Mouse (Mus musculus) urinary bladder, postnatal 4 days (tissue): ENCODE data around the gene Yars.

Experiments
- DNase-seq, 2 experiments: peaks; one replicate each; pipeline ENCODE4 v3.0.0; 2021 to 2022; ENCODE audit warnings: low spot score in 2 of 2

Yars gene

DNA sequence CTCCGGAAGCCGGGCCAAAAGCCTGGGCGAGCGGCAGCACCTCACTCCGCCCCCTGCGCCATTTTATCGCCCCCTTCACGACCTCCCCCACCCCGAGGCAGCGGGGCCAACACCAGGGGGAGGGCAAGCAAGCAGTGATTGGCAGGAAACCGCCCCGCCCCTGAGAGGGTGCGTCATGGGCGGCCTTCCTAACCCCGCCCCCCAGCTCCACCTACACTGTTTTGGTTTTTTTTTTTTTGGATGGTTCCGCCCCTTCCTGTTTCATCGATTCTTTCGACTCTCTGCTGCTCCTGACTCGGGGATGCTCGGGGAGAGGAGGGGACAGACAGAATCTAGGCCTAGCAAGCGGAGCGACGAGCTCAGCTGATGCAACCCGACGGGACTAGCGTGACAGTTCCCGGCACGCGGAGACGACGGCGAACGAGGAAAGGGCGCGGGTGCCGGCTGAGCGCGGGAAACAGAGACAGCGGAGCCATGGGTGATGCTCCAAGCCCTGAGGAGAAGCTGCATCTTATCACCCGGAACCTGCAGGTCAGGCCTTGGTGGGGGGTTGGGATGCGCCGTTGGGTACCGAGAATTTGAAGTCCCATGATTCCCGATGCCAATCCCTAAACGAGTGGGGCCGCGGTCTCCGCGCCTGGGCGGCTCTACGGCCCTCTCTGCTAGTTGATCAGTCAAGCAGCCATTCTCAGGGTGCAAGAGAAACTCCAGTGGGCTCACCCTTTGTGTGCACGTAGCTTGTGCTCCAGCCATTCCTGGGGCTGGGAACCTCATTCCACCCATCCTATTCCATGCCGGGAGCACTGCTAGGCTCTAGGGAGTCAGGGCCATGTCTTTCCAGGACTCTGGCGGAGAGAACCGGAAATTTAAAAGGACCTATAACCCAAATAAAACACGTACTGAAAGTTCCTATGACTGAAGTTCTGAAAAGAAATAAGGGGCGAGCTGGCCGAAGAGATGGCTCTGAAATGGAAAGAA is at the start of gene Yars, which contains the start of gene S100pbp:
Gene Yars (plus strand): TSS at position 219 of the 978 bp plus-strand sequence.
Gene S100pbp (minus strand): TSS at position 186 of the 978 bp plus-strand sequence.
- peak; percentile 97 to 98 for DNase-seq

GRCm38 (mm10) chr4:129140808-129141207 is 48.8 kb upstream of the Yars start:
- no peak for DNase-seq

DNA sequence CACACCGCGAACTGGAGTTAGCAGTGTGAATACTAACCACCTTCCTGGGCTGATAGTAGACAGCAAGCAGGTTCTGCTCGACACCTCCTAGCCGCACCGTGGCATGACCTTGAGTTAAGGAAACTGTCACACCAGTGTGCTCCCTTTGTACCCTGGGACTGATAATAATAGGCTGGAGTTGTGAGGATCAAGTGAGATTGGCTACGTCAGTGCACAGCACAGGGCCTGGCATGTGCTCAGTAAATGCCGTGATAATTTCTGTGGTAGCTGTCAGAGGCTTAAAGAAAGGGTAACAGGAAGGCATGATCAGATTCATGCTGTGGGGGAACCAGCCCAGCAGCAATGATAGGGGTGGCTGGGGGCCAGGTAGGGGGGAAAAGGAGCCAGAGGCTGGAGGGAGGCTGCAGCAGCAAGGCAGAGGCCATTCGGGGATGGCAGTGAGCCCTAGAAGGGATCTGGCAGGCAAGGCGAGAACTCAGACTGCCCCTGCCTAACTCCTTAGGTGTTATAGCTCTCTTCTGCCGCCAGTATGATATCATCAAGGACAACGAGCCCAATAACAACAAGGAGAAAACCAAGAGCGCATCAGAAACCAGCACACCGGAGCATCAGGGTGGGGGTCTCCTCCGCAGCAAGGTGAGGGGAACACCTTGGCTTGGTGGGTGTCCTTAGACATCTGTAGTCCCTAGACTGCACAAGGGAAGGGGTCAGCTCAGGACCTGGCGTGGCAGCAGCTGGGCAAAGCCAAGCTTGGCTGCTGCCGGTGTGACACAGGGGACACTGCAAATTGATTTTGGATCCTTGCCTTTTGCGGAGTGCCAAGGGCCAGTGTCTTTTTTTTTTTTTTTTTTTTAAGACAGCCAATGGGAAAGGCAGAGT is 47.8 kb upstream of the Yars start:
- DNase-seq, result no peak

- DNase-seq, result no peak
These were observed 47.0 kb upstream of the Yars start for GRCm38 (mm10) chr4:129142439-129143045.

DNA sequence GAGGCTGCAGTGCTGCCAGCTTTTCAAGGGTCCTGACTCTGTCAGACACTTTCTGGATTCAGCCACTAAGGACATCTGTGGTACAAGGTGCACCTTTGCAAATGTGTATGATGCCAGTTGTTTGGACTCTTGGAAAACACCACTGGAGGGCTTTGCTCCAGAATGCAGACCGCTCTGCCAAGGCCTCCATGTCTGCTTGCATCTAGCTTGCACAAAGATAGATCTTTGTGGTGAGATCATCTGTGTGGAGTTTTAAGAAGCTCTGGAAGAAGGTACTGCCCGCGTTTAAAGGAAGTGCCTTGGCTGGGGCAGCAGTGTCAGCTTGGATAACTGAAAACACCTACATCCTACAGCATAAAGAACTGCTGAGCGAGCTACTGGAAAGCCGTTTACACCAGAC is 46.1 kb upstream of the Yars start:
- DNase-seq, result no peak

GRCm38 (mm10) chr4:129144401-129145367 is 44.9 kb upstream of the Yars start:
- DNase-seq, result no peak

DNA sequence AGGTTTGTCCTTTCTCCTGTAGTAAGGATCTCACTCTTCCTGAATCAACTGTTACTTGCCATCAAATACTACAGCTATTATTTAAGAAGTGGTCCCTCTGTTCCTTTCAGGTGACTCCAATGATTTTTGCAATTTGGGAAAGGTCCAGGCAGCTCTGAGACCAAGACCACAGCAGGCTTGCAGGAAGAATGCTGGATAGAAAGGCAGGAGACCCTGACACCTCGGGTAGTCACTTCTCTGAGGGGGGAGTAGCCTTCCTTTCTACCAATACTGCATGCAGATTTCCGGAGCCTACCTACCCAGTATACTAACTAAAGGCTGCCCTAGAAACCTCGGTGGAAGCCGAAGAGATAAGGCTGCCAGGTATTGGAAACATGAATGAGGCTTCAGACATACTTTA is 44.1 kb upstream of the Yars start:
- DNase-seq, result no peak

- no peak for DNase-seq
These were observed 43.6 kb upstream of the Yars start for GRCm38 (mm10) chr4:129145943-129146342.

DNA sequence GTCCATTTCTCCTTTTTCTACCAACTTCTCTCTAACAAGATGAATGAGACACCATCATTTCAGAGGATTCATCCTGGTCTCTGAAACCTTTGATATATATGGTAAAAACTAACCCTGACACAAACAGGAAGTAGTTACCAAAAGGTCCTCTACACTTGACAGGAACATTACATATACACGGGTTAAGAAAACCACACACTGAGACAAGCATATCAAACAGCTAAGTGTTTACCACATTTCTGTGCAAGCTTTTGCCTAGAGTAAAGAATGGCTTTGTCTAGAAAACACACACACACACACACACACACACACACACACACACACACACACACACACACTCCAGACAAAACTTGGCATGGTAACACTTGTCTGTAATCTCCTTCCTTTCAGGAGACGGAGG is 43.2 kb upstream of the Yars start:
- DNase-seq, result no peak

GRCm38 (mm10) chr4:129147552-129148103 is 41.9 kb upstream of the Yars start:
- no peak for DNase-seq

- DNase-seq, result no peak
These were observed 40.2 kb upstream of the Yars start for GRCm38 (mm10) chr4:129149321-129149720.

- no peak for DNase-seq
These were observed 38.2 kb upstream of the Yars start for GRCm38 (mm10) chr4:129151276-129151811.

DNA sequence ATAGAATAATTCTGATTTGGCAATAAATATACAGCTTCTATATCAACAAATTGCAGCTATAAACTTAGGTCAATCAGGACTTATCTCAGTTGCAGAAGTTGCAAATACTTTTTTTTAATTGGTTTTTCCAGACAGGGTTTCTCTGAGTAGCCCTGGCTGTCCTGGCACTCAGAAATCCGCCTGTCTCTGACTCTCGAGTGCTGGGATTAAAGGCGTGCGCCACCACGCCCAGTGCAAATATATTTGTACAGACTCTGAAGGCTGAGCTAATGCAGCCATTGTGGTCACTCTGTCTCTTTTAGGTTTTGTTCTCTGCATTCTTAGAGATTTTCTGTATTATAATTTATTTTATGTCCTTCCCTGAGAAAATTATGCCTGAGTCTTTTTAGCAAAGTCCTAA is 32.0 kb upstream of the Yars start:
- no peak for DNase-seq

- DNase-seq, result no peak
These were observed 31.0 kb upstream of the Yars start for GRCm38 (mm10) chr4:129158549-129158948.

DNA sequence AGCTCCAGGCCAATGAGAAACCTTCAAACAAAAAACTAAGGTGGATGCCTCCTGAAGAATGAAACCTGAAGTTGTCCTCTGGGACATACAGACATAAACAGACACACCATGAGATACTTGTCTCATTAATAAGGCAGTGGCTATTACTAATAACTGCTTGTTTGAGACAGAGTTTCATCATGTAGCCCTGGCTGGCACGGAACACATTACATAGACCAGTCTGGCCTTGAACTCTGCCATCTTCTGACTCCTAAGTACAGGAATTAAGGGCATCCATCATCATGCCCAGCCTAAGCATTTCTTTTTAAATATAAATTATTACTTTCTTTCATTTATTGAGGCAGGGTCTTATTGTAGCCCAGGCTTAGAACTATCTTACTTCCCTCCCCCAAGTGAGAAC is 28.5 kb upstream of the Yars start:
- DNase-seq, result no peak

- DNase-seq, result no peak
These were observed 27.8 kb upstream of the Yars start for GRCm38 (mm10) chr4:129161581-129162255.

DNA sequence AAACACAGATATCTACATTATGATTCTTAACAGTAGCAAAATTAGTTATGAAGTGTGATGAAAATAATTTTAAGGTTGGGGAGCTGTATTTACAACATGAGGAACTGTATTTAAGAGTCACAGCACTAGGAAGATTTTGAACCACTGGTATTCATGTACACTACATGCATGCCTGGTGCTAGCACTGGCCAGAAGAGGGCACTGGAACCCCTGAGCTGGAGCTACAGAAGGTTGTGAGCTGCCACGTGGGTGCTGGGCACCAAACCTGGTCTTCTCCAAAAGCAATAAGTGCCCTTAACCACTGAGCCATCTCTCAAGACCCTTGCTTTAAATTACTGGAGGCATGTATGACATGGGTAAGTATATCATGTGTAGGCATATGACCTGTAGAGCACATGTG is 17.0 kb upstream of the Yars start:
- no peak for DNase-seq

DNA sequence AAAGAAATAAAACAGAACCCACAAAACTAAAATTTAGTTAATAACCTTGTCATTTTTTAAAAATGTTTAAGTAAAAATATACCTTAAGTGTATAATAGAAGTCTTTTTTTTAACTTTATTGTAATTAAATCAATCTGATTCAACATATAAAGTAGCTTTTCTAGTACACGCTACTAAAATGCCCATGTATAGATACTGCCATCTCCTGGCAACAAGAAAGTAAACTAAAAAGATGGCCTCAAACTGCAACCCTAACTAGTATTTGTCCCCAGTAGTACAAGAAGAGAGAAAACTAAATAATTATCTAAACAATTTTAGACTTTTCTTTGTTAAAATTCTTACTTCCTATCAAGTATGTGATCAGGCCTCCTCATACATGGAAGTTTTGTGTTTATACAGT is 10.0 kb upstream of the Yars start:
- no peak for DNase-seq

DNA sequence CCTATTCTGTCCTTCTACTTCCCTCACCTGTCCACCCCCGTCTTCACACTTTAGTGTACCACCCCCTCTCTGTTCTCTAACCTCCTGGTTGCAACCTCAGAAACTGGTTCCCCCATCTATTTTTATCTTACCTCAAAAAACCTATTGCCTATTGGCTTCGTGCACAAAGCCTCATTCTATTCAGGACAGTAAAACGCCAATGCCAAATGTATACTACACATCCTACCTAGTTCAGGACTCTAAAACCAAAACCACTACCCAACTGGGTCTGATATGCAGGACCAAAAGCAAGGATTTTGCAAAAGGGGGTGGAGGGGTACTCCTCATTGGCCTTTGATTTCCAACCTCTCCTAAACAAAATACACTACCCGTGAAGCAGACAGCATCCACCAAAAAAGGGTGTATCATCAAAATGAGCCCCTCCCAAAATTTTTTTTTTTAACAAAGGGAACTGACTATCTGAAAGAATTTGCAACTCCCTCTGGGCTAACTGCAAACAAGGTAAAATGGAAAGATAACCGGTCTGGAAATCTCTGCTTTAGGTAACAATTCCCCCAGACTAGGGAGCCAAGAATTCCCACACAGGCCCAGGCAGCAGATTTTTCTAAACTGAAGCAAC is 1.4 kb upstream of the Yars start:
- no peak for DNase-seq
